Mouse (Mus musculus) thymus, postnatal 36 days (tissue): ENCODE data around the gene Eif3f.

ENCODE experiments used
- DNase-seq, 2 experiments: peaks; one replicate each; pipeline ENCODE4 v3.0.0; 2022; ENCODE audit warnings: mixed read lengths in 2 of 2

Eif3f gene

GRCm38 (mm10) chr7:108972273-108972672 is 38.1 kb downstream of the Eif3f start:
- DNase-seq = no peak

- no peak for DNase-seq
Observed at GRCm38 (mm10) chr7:108985934-108986708, 51.9 kb downstream of the Eif3f start.

- DNase-seq = no peak
Observed at GRCm38 (mm10) chr7:108991207-108991606, 57.0 kb downstream of the Eif3f start.
